Mouse (Mus musculus) kidney, adult 2 months (tissue): ENCODE measurements around the gene Upp2.

Experiments used
- CTCF ChIP-seq: fragments of 200-500 bp; conservative IDR thresholded peaks from 2 replicates; pipeline ENCODE4 v1.5.1; 2011; ENCODE audit warnings: low read depth, mild to moderate bottlenecking, control low read depth, low read length, moderate library complexity, mixed read lengths; ENCODE audit not compliant: insufficient read depth, insufficient read length
- POLR2A ChIP-seq: fragments of 200-500 bp; IDR thresholded peaks from one replicate; pipeline ENCODE4 v1.6.1; 2011; ENCODE audit warnings: low read depth, low read length, control low read depth

GRCm38 (mm10) chr2:58549960-58550359, 17.1 kb upstream of the Upp2 start:
- TF ChIP-seq POLR2A (no peak), CTCF (no peak)
